Mouse (Mus musculus): ENCODE results near the gene Zfp354a. TPM values are rescaled to one million over a fixed set of nuclear protein-coding genes. Genes with fewer than 3 reads are reported as not detected.

Zfp354a gene
- polyA plus RNA-seq (2017; shearing (Covaris generic)), result not detected

DNA sequence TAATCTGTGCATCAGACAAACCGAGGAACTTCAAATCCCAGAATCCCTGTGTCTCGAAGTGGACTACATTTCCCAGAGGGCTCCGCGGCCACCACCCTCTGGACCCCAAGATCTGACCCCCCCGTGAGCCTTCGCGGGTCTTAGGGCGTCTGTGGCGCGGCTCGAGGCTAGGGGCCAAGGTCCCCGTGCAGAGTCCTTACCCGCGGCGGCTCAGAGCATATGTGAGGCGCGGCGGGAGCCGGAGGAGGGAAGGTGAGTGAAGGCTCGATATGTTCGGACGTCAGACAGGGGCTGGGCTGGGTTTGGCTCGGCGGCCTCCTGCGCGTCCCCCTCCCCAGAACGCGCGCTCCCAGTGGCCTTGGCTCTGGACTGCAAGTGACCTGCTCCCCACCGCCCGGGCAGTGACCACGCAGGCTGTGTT lies at the start of gene Zfp354a:
Zfp354a (plus strand) TSS at position 107 of the 421 bp plus-strand sequence.

DNA sequence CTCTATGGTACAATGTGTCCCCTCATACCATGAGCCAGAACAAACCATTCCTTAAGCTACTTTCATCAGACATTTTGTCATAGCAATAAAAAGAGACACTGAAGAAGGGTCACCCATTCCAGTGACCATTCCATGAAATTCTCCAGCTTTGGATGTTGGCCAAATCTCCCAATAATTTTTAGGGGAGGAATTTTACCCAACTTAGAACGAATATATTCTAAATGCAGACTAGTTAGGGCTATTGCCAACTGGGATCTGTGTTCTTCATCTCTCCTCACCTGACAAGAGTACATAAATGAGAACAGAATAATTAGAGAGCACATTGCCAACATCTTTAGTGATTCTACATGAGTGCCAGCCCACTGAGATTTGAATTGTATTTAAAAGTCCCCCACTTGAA lies 45.1 kb upstream of the Zfp354a start, which contains the start of gene Olfr54:
Olfr54 (plus strand) TSS at position 301 of the 400 bp plus-strand sequence.

DNA sequence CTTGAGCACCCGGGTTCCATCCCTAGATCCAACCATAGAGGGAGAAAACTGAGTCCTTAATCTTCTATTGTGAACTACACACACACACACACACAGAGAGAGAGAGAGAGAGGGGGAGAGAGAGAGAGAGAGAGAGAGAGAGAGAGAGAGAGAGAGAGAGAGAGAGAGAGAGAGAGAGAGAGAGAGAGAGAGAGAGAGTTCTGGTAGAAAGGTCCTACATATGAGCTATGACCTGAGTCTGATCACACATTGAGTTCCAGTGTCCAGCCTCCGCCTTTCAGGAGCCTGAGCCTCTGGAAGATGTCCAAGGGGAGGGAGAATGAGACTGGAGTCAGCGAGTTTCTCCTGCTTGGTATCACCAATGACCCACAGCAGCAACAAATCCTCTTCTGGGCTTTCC lies 11.2 kb upstream of the Zfp354a start, which contains the start of gene Olfr1375:
Olfr1375 (plus strand) TSS at position 301 of the 400 bp plus-strand sequence.

Other genes with a start within 250 kb of the Zfp354a start
- 1.5 TPM for gene Zfp354c, start 231.5 kb upstream of the Zfp354a start, polyA plus RNA-seq (2017; shearing (Covaris generic))
- not detected for gene Zfp879, start 217.7 kb upstream of the Zfp354a start, polyA plus RNA-seq (2017; shearing (Covaris generic))
- 0.07 TPM for gene Grm6, start 208.6 kb upstream of the Zfp354a start, polyA plus RNA-seq (2017; shearing (Covaris generic))
- gene Zfp454, start 171.6 kb upstream of the Zfp354a start, polyA plus RNA-seq (2017; shearing (Covaris generic)), result not detected
- gene Zfp2, start 143.1 kb upstream of the Zfp354a start, polyA plus RNA-seq (2017; shearing (Covaris generic)), result 1.9 TPM
- gene Zfp354b, start 127.6 kb upstream of the Zfp354a start, polyA plus RNA-seq (2017; shearing (Covaris generic)), result not detected
- gene 4933414I15Rik, start 115.5 kb upstream of the Zfp354a start, polyA plus RNA-seq (2017; shearing (Covaris generic)), result not detected
- not detected for gene Prop1, start 105.5 kb upstream of the Zfp354a start, polyA plus RNA-seq (2017; shearing (Covaris generic))
- gene Olfr1378, start 92.7 kb upstream of the Zfp354a start, polyA plus RNA-seq (2017; shearing (Covaris generic)), result not detected
- gene Olfr1377, start 77.3 kb upstream of the Zfp354a start, polyA plus RNA-seq (2017; shearing (Covaris generic)), result not detected
- not detected for gene Olfr51, start 55.7 kb upstream of the Zfp354a start, polyA plus RNA-seq (2017; shearing (Covaris generic))
- gene Olfr54, start 45.0 kb upstream of the Zfp354a start, polyA plus RNA-seq (2017; shearing (Covaris generic)), result 0.10 TPM
- gene Olfr1375, start 11.1 kb upstream of the Zfp354a start, polyA plus RNA-seq (2017; shearing (Covaris generic)), result not detected
- not detected for gene Gm12569, start 161.2 kb downstream of the Zfp354a start, polyA plus RNA-seq (2017; shearing (Covaris generic))
- 244 TPM for gene Clk4, start 202.5 kb downstream of the Zfp354a start, polyA plus RNA-seq (2017; shearing (Covaris generic))
- gene BC049762, start 203.8 kb downstream of the Zfp354a start, polyA plus RNA-seq (2017; shearing (Covaris generic)), result not detected
- gene Col23a1, start 230.7 kb downstream of the Zfp354a start, polyA plus RNA-seq (2017; shearing (Covaris generic)), result 2.2 TPM

All from activated CD4-positive, CD25-positive, alpha-beta regulatory T cell, adult 9 weeks (primary cell).